Mouse (Mus musculus): ENCODE measurements around the gene Tmem211. TPM values are rescaled to one million over a fixed set of nuclear protein-coding genes. Genes with fewer than 3 reads are reported as not detected.
A peak's percentile ranks its signal among the peaks of the same experiment; 100 is the strongest.

The Tmem211 gene
- total RNA-seq, 2 experiments from 2014 or later, result not detected

DNA sequence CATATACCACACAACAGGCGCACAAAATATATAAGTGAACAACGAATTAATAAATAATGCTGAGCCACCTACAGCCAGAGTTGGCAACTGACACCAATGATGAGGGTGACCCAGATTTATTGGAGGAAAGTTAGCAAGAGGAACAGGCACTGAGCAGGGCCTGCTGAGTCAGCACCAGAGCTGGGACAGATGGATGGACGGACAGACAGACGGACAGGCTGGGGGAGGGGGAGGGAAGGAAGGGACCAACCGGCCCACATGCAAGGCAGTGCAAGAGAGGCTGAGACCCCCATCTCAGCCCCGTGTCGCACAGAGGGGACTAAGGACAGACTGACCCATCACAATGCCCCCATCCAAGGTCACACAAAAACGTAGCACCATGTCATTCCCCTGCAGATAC lies 12.7 kb upstream of the Tmem211 start:
- DNase-seq, result no peak

DNA sequence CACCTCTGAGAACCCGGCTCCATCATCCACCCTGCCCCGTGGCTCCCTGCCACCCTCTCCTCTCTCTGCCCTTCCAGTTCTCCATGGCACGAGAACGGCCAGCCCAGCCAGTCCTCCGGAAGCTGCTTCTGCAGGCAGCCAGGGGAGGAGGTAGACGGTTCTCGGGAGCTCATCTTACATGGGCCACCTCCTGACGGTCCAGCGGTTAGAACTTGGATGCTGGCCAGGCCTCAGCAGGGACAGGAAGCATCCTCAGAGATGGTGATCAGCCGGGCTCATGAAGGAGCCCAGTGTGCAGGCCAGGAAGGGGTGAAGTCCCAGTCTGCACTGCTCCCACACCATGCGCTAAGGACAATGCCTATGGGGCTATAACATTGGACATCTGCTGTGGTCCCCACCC lies 12.3 kb upstream of the Tmem211 start:
- DNase-seq, result peak; percentile 61

DNA sequence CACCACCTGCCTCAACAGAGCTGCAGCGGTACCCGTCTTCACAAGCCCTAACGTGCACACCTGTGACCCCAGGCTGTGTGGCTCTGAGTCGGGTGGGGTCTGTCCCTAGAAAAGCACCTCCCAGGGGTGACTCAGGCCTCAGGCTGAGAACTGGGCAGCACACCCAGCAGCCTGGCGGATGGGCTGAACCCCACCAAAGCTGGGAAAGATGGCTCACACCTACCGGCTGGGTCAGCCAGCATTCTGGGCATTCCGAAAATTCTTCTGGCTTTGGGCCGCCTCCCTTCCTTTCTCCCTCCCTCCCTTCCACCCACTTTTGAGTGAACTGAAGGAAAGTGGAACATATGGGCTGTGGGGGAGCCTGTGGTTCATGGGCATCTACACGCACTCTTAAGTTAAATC lies 11.1 kb upstream of the Tmem211 start:
- DNase-seq, result no peak

DNA sequence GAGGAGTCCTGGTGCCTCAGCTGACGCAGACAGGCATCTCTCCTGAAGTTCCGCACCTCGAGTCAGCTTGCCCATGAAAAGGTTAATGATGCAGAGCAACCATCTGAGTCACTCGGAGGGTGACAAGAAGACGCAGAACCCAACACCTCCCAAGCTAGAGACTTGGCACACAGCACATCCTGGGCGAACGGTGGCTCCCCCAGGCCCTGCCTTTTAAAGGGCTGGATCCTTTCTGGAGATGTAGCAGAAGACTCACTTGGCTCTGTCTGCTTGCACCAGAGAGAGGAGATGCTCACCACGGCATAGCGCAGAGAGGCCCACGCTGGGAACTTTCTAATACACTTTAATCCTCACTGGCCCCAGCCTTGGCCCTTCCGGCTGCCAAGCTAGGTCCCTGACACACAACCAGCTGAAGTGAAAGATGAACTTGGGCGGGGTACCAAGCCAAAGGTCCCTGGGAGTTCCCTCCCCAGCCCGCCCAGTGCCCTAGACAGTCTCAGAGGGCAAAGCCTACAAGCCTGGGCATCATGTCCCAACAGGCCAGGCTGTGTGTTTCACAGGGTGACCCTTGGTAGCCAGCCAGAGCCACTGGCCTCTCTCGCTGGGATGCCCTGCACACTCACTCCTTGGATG lies 10.3 kb upstream of the Tmem211 start:
- DNase-seq, result no peak

DNA sequence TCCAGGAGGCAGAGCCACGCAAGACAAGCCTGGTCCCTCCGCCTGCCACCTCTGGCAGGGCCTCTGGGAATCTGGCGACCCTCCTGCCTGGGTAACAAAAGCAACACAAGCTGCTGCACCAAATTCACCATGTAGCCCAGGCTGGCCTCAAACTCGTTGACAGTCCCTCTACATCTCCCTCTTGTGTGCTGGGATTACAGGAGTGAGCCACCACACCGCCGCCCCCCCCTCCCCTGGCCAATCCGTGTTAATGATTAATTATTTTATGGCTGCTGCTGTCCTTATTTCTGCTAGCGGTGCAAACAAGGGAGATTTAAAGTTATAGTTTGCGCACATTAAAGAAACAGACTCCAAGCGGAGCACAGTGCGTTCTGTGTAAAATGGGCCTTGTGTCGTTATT lies 9.6 kb upstream of the Tmem211 start:
- DNase-seq, result no peak

DNA sequence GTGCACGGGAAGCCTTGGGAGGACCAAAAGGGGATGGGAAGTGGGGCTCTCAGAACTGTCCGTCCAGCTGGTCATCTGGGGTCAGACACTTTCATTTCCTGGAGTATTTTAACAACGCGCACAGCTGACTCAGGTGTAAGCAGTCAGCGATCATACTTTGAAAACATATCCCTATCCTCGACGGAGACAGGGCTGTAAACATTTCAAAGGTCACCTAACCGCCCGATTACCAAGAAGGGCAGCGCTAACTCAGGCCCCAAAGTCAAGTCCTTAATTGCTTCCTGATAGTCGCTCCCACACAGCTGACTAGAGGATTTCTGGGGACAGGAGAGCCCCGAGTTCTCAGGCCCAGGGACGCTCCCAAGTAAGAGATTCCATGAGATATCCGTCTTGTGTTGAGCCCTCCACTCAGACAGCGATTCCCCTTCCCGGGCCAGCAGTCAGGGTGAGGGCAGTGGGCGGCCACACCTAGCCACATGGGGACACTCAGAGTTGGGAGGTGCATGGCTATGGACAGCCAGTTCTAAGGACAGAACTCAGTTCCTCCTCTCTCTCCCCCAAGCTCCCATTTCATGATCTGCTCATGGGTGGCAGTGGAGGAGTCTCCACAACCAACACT lies 8.0 kb upstream of the Tmem211 start:
- DNase-seq, result no peak

DNA sequence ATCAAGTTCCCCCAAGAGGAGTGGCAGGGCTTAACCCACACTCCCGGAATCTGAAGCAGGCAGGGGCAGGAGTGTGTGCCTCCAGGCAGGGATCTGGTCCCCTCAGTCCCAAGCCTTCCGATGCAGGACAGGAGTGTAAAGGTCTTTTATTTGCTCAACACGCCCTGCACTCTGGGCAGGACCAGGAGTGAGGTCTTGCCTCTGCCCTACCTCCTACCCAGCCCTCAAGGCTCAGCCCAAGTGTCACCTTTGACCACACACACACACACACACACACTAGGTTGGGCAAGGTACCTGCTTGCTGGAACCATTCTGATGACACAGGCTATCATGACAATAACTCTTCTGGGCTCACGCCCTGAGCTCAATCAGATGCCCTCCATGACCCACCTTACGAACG lies 7.3 kb upstream of the Tmem211 start:
- no peak for DNase-seq

DNA sequence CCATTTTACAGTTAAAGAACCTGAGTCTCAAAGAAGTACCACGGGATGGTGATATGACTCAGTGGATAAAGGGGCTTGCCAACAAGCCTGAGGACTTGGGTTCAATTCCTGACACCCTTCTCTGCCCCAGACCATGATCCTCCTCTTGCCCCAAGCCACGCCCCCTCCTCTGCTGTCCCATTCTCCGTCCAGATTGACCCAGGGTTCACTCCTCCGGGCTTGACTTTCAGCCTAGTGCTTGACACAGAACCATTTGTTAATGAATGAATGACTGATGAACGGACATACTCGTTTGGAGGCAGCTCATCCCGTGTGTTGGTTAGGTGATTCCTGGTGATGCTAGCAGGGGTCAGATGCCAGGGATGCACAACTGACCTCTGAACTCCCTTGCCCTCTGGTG lies 6.8 kb upstream of the Tmem211 start:
- DNase-seq, result no peak

DNA sequence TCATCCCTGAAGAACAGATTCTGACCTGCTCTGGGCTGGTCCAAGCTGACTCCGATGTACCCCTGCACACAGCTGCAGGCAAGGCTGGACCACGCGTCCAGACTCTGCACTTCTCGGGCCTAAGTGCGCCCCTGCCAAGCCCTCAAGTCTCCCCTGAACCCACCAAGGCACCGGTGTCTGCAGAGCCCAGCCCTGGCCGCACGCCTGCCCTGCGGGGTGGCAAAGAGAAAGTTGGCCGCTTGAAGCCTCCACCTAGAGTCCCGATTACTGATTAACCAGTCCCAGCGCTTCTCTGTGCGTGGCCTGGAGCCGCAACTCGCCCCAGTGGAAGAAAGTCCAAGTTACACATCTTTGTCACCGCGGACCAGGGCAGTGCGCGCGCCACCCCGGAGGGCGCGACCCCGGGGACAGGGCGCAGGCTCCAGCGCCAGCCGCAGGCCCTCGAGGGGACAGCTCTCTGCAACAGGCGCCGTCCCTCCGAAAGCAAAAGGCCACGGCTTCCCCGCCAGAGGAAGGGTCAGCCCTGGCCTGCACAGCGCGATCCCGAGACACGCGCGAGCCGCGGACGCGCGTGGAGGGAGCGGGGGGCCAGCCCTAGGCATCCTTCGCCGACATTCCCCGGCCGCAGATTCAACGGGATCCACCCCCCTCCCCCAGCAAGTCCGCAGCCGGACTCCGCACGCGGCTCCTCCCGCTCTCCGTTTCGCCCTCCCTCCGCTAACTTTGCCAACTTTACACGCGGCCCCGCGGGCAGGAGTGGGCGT lies 6.1 kb upstream of the Tmem211 start:
- peak; percentile 46 for DNase-seq

DNA sequence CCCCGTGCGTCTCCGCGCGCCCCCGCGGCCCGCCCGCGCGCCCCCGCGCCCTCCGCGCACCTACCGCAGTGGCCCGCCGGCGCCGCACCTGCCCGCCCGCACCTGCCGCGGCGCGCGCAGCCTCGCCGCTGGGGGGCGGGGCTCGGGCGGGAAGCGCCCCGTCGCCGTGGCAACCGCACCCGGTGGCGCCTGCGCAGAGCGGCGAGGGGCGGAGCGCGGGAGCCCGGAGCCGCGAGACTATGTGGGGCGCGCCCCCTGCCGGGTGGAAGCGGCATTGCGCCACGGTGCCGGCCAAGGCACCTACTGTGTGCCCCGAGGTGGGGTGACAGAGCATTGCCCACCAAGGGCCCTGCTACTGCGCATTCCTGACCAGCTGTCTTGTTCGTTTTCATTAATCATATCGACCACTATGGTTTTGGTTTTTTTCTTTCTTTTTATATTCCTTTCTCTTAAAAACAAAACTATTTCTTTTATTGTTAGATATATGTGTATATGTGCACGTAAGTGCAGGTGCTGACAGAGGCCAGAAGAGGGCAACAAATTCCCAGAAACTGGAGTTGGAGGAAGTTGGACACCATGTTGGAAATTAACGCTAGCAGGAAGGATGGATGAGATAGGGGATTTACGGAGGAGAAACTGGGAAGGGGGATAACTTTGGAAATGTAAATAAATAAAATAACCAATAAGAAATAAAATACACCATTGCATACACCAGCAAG lies 5.4 kb upstream of the Tmem211 start, which contains the start of gene 2900026A02Rik:
TSS of gene 2900026A02Rik (minus strand) at position 90 of the 719 bp plus-strand sequence.
- DNase-seq, result peak; percentile 88

DNA sequence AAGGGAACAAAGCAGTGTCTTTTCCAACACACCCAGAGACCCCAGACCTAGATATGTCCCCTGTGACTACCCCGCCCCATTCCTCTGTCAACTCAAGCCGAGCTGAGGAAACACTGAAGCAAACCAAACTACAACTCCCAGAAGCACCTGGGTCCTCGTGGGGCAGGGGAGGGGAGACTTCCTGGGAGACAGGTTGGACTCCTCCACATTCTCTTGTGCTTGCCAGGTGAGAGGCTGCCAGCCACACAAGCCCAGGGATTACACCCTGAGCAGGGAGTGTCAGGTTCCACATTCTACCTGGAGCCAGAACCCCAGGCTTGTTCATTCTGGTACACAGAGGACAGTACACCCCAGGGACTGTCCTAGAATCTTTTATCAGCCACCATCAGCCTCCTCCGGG lies 2.8 kb upstream of the Tmem211 start:
- no peak for DNase-seq

DNA sequence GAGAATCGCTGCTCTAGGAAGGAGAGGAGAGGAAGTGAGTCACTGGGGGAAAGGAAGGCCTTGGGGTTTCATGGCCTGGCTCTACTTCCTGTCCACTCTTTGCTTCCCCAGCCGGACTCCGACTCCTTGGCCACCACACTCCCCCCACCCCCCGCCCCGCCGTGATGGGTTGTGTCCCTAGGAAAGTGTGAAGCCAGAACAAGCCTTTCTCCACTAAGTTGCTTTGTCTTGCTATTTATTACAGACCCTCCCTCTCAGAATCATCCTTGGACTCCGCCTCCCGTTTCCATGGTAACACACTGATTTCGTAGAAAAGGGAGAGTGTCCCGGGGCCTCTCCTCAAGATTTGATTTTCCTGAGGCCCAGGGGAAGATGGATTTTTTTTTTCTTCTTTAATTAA lies 1.4 kb upstream of the Tmem211 start:
- DNase-seq, result peak; percentile 36

DNA sequence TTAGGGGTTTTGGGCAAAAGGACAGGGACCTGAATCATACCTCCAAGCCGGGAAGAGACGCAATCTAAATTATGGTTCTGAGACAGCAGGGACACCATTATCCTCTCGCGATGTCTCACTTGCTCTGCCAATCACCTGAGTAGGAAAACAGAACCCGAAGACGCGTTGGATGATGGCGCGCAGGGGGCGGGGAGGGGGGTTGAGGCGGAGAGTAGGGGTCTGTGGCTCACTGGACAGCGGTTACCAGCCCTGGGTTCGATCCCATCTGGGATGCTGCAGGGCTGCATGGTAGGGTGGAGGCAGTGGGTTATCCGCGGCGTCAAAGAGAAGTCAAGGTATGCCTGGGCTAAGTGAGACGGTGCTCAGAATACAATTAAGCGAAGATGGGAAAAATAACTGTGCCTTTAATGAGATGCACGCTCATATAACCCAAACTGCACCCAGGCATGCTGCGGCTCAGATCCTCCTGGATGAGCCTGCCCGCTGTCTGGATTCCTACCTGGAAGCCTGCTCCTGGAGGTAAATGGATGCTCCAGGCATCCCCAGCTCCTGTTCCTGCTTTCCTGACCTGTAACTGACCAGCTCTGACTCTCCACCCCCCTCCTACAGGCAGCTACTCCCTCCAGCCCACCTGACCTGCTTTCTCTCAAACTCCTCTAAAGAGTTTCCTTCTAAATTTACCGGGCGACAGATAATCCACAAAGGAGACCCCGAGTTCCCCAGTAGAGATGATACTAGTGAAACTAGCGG lies 848 bp upstream of the Tmem211 start:
- DNase-seq, result no peak

DNA sequence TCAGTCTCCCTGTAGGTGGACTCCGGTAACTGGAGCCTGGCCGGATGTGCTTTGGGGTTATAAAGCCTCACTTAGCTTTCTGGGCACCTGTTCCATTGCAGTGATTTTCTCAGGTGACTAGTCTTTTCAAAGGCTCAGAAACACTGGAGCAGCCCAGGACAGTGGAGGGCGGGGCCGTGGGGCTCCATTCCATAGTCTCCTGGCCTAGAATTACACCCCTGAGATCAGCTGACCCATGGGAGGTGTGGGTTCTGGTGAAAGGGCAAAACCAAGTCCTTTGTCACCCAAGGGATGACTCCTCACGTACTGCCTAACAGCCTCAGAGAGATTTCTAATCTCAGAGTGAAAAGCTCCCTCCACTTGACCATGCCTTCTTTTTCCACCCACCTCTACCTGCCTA lies 3.5 kb downstream of the Tmem211 start:
- no peak for DNase-seq

DNA sequence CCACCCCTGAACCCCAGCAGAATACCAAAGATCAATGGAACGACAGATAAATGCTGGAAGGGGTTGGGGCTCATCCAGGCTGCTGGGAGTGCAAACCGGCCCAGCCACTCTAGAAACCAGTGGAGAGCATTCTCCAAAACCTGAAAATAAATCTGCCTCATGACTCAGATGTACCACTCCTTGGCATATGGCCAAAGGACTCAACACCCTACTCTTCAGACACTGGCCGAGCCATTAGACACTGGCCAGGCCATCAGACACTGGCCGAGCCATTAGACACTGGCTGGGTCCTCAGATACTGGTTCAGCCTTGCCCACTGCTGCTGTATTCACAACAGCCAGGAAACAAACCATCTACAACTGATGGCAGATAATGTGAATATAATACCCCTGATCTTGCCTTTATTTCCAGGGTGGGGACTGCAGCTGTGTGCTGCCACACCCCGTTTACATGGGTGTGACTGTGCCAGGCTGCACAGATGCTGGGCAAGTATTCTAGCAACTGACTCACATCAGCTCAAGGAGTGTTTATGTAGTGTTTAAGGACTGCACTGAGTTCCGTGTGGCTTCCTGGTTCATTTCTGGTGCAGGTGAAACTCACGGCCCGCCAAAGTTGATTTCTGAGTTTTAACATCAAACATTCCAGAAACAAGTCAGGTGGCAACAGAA lies 22.7 kb downstream of the Tmem211 start:
- no peak for DNase-seq

DNA sequence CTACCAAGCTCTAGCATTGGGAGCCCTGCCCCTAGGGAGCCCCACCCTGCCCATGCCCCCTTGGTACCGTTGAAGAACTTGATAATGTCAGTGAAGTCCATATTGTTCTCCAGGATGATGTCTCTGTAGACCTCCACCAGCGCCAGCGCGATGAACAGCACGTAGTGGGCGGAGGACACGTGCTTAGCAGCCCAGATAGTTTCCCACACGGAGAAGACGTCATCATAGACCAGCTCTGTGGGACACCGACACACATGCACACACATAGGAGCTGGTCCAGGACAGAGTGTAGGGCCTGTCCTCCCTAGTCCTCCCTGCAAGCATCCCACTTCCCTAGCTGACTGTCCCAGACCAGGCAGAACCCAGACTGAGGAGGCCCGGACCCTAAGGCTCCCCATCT lies 24.1 kb downstream of the Tmem211 start:
- no peak for DNase-seq

DNA sequence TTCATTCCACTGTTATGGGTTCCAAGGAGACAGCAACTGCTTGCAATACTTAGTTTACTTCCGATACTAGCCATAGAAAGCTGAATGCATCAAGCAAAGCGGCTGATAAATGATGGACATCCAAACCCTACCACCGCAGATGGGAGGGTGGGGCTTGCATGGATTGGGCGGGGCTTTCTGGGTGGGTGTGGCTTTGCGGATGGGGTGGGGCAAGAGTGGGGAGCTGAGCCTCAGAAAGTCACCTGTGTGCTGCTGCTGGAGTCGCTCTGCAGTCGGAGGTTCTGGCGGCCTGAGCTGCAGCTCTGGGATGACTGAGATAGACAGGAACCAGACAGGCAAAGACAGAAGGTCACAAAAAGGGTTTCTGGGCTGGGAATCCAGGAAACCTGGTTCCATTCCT lies 38.9 kb downstream of the Tmem211 start:
- no peak for DNase-seq

DNA sequence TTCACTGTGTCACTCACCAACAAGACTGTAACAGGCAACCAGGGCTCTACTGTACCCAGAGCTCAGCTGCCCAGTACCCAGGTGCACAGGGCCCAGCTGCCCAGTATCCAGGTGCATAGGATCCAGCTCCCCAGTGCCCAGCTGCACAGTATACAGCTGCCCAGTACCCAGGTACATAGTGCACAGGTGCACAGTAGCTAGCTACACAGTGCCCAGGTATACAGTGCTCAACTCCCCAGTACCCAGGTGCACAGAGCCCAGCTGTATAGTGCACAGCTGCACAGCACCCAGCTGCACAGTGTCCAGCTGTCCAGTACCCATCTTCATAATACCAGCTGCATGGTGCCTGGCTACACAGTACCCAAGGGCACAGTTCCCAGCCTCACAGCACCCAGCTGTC lies 41.5 kb downstream of the Tmem211 start:
- no peak for DNase-seq

DNA sequence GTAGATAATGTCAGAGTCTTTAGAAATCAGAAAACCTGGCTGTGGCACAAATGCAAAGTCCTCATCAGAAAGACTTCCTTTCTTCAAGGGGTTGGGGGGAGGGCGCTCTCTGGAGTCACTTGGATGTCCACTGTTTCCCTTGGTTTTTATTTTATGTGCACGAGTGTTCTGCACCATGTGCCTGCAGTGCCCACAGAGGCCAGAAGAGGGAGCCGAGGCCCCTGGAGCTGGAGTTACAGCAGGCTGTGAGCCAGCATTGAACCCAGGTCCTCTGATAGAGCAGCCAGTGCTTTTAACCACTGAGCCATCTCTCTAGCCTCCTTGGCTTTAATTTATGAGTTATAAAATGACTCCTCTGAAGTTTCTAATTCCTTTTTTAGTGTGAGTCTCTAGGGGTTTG lies 43.3 kb downstream of the Tmem211 start:
- DNase-seq, result no peak

DNA sequence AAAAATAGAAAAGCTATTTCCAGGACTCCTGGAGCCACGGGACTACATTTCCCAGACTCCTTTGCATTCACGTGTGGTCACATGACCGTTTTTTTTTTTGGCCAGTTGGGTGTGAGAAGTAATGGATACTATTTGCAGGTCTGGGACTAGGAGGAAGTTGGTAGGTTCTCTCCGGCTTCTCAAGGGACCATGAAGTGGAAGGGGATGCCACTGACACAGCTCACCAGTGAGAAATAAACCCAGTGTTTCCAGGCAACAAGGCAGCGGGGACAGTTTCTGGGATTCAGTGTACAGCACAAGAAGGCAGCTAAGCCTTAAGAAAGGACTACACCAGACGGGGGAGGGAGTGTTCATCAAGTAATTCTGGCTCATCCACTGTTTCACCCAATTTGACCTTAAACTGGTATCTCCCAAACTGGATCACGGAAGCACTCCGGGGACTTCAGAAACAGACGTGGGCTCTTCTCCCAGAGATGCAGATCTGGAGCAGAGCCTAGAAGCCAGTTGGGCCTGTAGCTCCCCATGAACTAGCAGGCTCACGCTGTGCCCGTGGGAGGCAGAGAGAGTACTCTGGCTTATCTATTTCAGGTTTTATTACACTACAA lies 44.6 kb downstream of the Tmem211 start:
- DNase-seq, result no peak

DNA sequence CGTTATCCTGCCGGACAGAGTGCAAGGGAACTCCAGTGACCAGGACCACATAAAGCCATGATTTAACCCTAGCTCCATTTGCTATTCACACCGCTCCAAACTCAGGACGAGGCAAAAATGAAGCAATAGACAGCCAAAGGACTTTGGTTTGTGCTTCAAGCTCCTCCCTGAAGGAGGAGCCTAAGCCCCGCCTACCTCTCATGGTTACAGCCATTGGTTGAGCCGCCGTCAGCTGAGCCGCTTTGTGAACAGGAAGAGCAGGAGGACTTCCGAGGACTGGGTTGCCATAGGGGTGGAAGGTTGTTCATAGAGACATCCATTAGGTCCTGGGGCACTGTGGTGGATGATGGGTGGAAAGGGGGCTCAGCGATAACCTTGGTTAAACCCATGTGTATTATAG lies 49.1 kb downstream of the Tmem211 start:
- no peak for DNase-seq
